In the genomic region with DNA sequence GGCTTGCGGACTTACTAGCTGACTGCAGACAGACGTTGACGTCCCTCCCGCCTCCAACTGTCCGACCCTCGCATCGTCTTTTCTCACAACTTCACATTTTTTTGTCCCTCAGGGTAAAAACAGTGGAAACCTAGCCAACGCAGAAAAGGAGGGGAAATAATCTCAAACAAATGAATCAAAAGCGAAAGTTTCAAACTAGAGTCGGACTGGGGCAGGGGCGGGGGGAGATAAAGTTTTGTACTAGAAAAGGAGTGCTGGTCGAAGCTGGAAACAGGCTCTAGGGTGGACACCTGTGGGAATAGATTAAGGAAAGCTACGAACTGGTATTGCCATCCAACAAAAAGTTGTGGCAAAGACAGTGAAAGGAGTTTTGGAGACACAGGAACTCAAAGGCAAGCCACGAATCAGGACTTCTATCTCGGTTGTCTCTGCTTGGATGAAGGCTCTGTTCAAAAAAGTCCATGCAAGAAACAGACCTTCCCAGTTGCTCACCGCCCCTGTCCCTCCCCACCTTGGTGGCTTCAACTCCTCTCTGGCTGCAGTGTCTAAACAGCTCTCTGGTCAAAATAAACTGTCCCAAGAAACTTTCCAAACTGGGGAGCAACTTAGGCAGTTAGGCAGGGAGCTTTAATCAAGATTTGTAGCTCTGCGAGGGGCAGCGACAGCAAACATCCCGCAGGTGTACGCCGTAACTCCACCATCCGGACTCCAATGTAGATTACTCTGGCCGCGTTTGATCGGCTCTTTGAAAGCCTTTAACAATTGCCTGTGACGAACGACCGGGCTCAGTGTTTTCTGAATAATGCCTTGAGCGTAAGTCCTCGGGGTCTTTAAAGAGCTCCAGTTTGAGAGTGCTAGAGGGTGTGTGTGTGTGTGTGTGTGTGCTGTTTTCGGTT, we compare ENCODE assay signal across 9 mouse cellular contexts. TPM values are rescaled to one million over a fixed set of nuclear protein-coding genes. Genes with fewer than 3 reads are reported as not detected.
A peak's percentile ranks its signal among the peaks of the same experiment; 100 is the strongest.
DNase-seq lines count a peak whose midpoint lies in the region; ATAC-seq and TF ChIP-seq lines count a peak whose summit lies in the region.
"Had no signal": no experiment of that assay in that cellular context is flagged by ENCODE, and none has a peak within 500 bp of the region (broad histone marks: within the 10 kb centered on the region; RNA-seq: fewer than 3 reads in every experiment).

No protein-coding gene starts in this region.

- no peaks in the 10 kb centered on the region for H3K9me3 ChIP-seq in kidney, embryonic 16.5 days (ENCODE audit: low read length)
- no peaks in the 10 kb centered on the region for H3K9me3 ChIP-seq in hindbrain, postnatal 0 days (ENCODE audit: low read length)

- no peak overlapping the region for H3K27ac ChIP-seq in kidney, embryonic 16.5 days (ENCODE audit: low read length)
- H3K27ac ChIP-seq in hindbrain, postnatal 0 days, result peak overlapping the region; percentile 88

- H3K4me2 ChIP-seq in kidney, embryonic 16.5 days (replicated peaks; ENCODE audit: low read depth, low read length), result peak overlapping the region; percentile 50
- H3K4me2 ChIP-seq in hindbrain, postnatal 0 days (ENCODE audit: low read depth, low read length), result peak overlapping the region; percentile 60

- WGBS in kidney, embryonic 16.5 days, result 1% methylated on average over 31 of the region's 31 CpGs
- WGBS in hindbrain, postnatal 0 days, result 2% methylated on average over 31 of the region's 31 CpGs

- H3K4me3 ChIP-seq in kidney, embryonic 16.5 days (ENCODE audit: low read length), result peak overlapping the region; percentile 33
- peak overlapping the region; percentile 33 for H3K4me3 ChIP-seq in hindbrain, postnatal 0 days (ENCODE audit: low read length)

- H3K9ac ChIP-seq in kidney, embryonic 16.5 days (replicated peaks; ENCODE audit: low read length), result no peak overlapping the region
- H3K9ac ChIP-seq in hindbrain, postnatal 0 days (replicated peaks; ENCODE audit: low read length), result peak overlapping the region; percentile 40

- no peak for ATAC-seq in kidney, embryonic 16.5 days (ENCODE audit: low FRiP score, low TSS enrichment)
- ATAC-seq in hindbrain, postnatal 0 days, result no peak

- peaks cover 18% of the 10 kb centered on the region for H3K4me1 ChIP-seq in kidney, embryonic 16.5 days (ENCODE audit: insufficient read depth, low read length)
- H3K4me1 ChIP-seq in hindbrain, postnatal 0 days (ENCODE audit: insufficient read depth, low read length), result no peaks in the 10 kb centered on the region; the same call in 1 of the 2 replicates

- H3K27me3 ChIP-seq in kidney, embryonic 16.5 days (ENCODE audit: insufficient read depth, low read length), result peaks cover 98% of the 10 kb centered on the region
- peaks cover 12% of the 10 kb centered on the region; the same call in 1 of the 2 replicates for H3K27me3 ChIP-seq in hindbrain, postnatal 0 days (ENCODE audit: insufficient read depth, low read length)

- H3K36me3 ChIP-seq in kidney, embryonic 16.5 days (ENCODE audit: insufficient read depth, low read length), result no peaks in the 10 kb centered on the region
- H3K36me3 ChIP-seq in hindbrain, postnatal 0 days (ENCODE audit: insufficient read depth, low read length), result no peaks in the 10 kb centered on the region

- no peak for DNase-seq in kidney, adult 11 months
- DNase-seq in embryo, embryonic 9.5 days (ENCODE audit: extremely low spot score), result peak; percentile 58
- peak; percentile 33 for DNase-seq in hindbrain, postnatal 0 days (ENCODE audit: low spot score)
- DNase-seq in neural tube, embryonic 10.5 days (ENCODE audit: extremely low spot score, low spot score), result peak; percentile 63
- no peak for DNase-seq in frontal cortex, postnatal 25 days (ENCODE audit: low spot score in 2 of 2)
- no peak for DNase-seq in left cerebral cortex, adult 11 months (ENCODE audit: low spot score)
- no peak for DNase-seq in layer of hippocampus, adult 18-20 months (ENCODE audit: low spot score in 2 of 2)

- no peak for TF ChIP-seq CTCF in hindbrain, postnatal 0 days (IDR thresholded peaks at IDR 0.05; ENCODE audit: low read depth)

RNA-seq across cellular contexts. Expression of a gene that starts 14.7 kb away (rescaled TPM):
- not detected in 2 replicates for polyA plus RNA-seq in kidney, embryonic 16.5 days (2015; fragmentation: Nextera tagmentation; extraction: Ambion mirVana)
- total RNA-seq in hindbrain, postnatal 0 days (2014; rRNA removed), result 68.1 and 80.2 TPM in 2 replicates
- 22.6 and 26.3 TPM in 2 replicates for polyA plus RNA-seq in hindbrain, postnatal 0 days (2015; fragmentation: Nextera tagmentation; extraction: Ambion mirVana)
- 10 to 100 TPM; 41.6 to 53.0 TPM for total RNA-seq in layer of hippocampus, adult 18-20 months (2021)
- polyA plus RNA-seq: gonadal fat pad, adult 2 months had no signal

Comparison
In these comparisons a context has a peak if more than half of its experiments do, and no peak if none do; other contexts are left out.
1. DNase-seq: peak in embryo, embryonic 9.5 days (single experiment), hindbrain, postnatal 0 days (single experiment) and neural tube, embryonic 10.5 days (single experiment); none in kidney, adult 11 months (single experiment), frontal cortex, postnatal 25 days (0 of 2), left cerebral cortex, adult 11 months (single experiment) and layer of hippocampus, adult 18-20 months (0 of 2).